ENCODE assay signal across 7 mouse cellular contexts in the genomic region with DNA sequence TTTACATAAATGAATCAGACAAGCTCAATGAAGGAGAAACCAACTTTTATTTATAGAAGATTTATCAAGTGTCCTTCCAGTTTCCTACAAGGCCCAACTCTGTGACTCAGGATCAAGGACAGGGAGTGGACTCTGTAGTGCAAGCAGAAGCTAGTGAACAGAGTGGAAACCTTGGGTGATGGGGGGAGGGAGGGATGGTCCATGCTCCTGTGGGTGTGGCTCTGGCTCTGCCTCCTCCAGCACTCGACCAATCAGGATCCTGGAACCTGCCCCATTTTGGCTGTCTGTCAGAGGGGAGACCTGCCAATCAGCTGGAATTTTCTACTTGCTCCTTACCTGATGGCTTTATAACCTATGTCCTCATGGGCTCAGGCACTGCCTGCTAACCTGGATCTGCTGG.
"Had no signal": no experiment of that assay in that cellular context is flagged by ENCODE, and none has a peak within 500 bp of the region (broad histone marks: within the 10 kb centered on the region; RNA-seq: fewer than 3 reads in every experiment).

No protein-coding gene starts in this region.

- DNase-seq: kidney, adult 2 months; kidney, postnatal 14 days; lung, postnatal 14 days; right cerebral cortex, adult 18-20 months; right cerebral cortex, postnatal 25 days; thymus, adult 18-20 months; thymus, postnatal 14 days had no signal
